Mouse (Mus musculus): ENCODE data around the gene Rpp14.

DNA sequence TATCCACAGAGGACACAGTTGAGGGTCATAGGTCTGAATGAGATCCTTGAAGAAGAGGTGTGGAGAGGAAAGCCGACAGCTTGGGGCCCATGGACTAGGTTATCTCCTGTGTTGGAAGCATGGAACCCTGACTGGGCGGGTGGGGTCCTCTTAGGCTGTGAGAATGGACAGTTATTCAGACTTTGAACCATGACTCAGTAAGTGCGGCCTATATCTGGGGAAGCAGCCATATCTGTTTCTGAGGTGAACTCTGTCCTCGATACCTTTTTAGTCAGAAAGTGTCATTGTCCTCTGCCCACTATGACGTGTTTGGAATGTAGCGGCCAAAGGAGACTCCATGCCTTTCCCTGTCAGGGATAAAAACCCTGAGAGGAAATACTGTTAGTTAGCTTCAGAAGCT, 33.3 kb upstream of the Rpp14 start:
- TF ChIP-seq CTCF (IDR thresholded peaks at IDR 0.05; ENCODE audit: borderline replicate concordance, insufficient read depth, low read depth, low read length) (no peak), POLR2A (IDR thresholded peaks at IDR 0.05; ENCODE audit: borderline replicate concordance, insufficient read depth, low read length) (no peak)

All from cerebellum, adult 2 months (tissue).